Mouse (Mus musculus) liver, embryonic 11.5 days (tissue): ENCODE data around the gene Tspan17. TPM values are rescaled to one million over a fixed set of nuclear protein-coding genes. Genes with fewer than 3 reads are reported as not detected.

Experiments
- ATAC-seq: fragments of 200-750 bp; cut with Nextera tagmentation; replicated peaks from 2 replicates; pipeline ENCODE4 v1.8.0; 2017; ENCODE audit warnings: moderate number of reproducible peaks, mild to moderate bottlenecking, moderate TSS enrichment, moderate library complexity; ENCODE audit not compliant: low FRiP score
- DNase-seq: peaks from one replicate; pipeline ENCODE4 v3.0.0-alpha.2; 2017; ENCODE audit warnings: low spot score
- H3K27ac ChIP-seq: fragments of 300-500 bp; sonication (generic); 2 replicates; pipeline ENCODE4 v1.5.1; 2014; ENCODE audit warnings: mild to moderate bottlenecking, low read depth, low read length, control low read depth
- H3K27me3 ChIP-seq: fragments of 300-500 bp; sonication (generic); replicated peaks from 2 replicates; pipeline ENCODE4 v1.6.1; 2014; ENCODE audit warnings: low read length, mixed read lengths; ENCODE audit not compliant: control insufficient read depth, insufficient read depth
- H3K36me3 ChIP-seq: fragments of 300-500 bp; sonication (generic); 2 replicates; pipeline ENCODE4 v1.6.1; 2014; ENCODE audit warnings: mild to moderate bottlenecking, low read length, moderate library complexity, mixed read lengths; ENCODE audit not compliant: control insufficient read depth, insufficient read depth
- H3K4me1 ChIP-seq: fragments of 300-500 bp; sonication (generic); replicated peaks from 2 replicates; pipeline ENCODE4 v1.6.1; 2014; ENCODE audit warnings: low read length, mixed read lengths; ENCODE audit not compliant: control insufficient read depth, insufficient read depth
- H3K4me2 ChIP-seq: fragments of 300-500 bp; sonication (generic); 2 replicates; pipeline ENCODE4 v1.6.1; 2014; ENCODE audit warnings: mild to moderate bottlenecking, control low read depth, moderate library complexity
- H3K4me3 ChIP-seq: fragments of 300-500 bp; sonication (generic); 2 replicates; pipeline ENCODE4 v1.5.1; 2014; ENCODE audit warnings: low read depth, low read length, control low read depth
- H3K9ac ChIP-seq: fragments of 300-500 bp; sonication (generic); 2 replicates; pipeline ENCODE4 v1.6.1; 2014; ENCODE audit warnings: low read depth, low read length, control low read depth
- H3K9me3 ChIP-seq: fragments of 300-500 bp; sonication (generic); 2 replicates; pipeline ENCODE4 v1.6.1; 2016; ENCODE audit warnings: low read length, inconsistent platforms, mixed read lengths; ENCODE audit not compliant: control insufficient read depth
- WGBS: fragments of 180-500 bp; shearing (Covaris S2); extraction: QIAGEN DNeasy Blood & Tissue Kit; methylation state at CpG from one replicate; pipeline ENCODE4 v1.1.7; 2014; 5-methylcytosine and 5-hydroxymethylcytosine counted together
- polyA plus RNA-seq: library from polyadenylated mRNA; unstranded; fragments of >200 nt; fragmentation: Nextera tagmentation; extraction: Ambion mirVana; gene quantifications from 2 replicates; pipeline ENCODE4 v1.2.1, GENCODE M21; 2014

Gene Tspan17
- polyA plus RNA-seq, 1 experiment from 2014 or later, result 2.6 TPM

DNA sequence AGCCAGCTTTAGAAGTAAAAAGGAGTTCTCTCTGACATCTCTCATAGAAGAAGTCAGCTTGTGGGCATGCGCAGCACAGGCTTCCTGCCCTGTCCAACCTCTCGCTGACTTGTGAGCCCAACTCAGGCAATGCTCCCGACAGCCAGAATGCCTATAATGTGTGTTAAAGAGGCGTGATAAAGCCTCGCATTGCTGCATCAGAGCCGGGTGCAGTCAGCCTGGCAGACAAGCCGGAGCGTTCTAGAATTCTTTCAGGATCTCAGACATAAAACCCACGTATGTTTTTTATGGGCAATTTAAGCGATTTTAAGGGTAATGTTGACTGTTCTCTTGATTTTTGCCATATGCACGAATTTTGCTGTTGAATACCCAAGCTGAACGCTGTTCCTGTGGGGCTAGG, 18.9 kb downstream of the Tspan17 start:
- ATAC-seq, result no peak
- H3K4me1 ChIP-seq, result no peaks in the 10 kb centered on the region
- DNase-seq, result no peak
- H3K9me3 ChIP-seq, result no peaks in the 10 kb centered on the region
- H3K4me2 ChIP-seq, result no peak overlapping the region
- H3K36me3 ChIP-seq, result no peaks in the 10 kb centered on the region
- no peak overlapping the region for H3K4me3 ChIP-seq
- WGBS, result 69% methylated on average over 12 of the region's 12 CpGs
- H3K27ac ChIP-seq, result no peak overlapping the region
- no peak overlapping the region for H3K9ac ChIP-seq
- H3K27me3 ChIP-seq, result peaks cover 11% of the 10 kb centered on the region

DNA sequence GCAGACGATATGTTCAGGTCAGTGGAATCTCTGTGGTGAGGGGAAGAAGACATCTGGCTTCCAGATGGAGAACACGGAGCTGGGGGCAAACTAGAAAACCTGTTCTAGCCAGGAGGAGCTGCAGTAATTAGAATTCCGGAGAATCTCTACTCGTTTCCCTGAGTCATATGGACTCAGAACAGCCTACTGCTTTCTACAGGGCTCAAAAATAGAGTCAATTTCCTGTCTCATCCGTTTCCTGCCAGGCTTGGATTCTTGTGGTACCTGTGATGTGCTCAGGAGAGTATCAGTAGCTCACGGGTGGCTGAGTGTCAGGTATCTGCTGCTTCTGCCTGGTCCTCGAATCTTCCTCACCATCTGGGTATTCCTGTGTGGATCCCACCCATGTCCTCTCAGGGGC, 22.3 kb downstream of the Tspan17 start:
- Histone ChIP-seq H3K27ac (no peak overlapping the region), H3K4me2 (no peak overlapping the region), H3K9me3 (no peaks in the 10 kb centered on the region), H3K4me3 (no peak overlapping the region), H3K4me1 (no peaks in the 10 kb centered on the region), H3K27me3 (no peaks in the 10 kb centered on the region; the same call in 1 of the 2 replicates), H3K9ac (no peak overlapping the region), H3K36me3 (no peaks in the 10 kb centered on the region)
- 55% methylated on average over 7 of the region's 7 CpGs for WGBS
- no peak for ATAC-seq
- no peak for DNase-seq

DNA sequence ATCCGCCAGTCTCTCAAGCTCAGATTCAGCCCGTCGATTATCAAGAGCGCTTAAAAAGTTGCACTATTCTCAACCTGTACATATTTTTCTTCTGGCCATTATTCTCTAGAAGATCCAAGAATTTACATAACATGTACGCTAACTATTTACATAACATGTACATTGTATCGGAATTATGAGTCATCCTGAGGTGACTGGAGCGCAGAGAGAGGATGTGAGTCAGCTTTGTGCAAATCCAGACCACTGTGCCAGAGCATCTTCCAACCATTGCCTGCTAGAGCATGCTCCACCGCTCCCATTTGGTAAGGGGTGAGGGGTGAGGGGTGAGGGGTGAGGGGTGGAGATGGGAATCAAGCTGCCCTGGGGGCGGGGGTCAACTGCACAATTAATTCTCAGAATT, 24.2 kb downstream of the Tspan17 start:
- Histone ChIP-seq H3K9ac (no peak overlapping the region), H3K9me3 (no peaks in the 10 kb centered on the region), H3K36me3 (no peaks in the 10 kb centered on the region), H3K4me2 (no peak overlapping the region), H3K27me3 (no peaks in the 10 kb centered on the region), H3K4me1 (no peaks in the 10 kb centered on the region), H3K4me3 (no peak overlapping the region), H3K27ac (no peak overlapping the region)
- DNase-seq (no peak), ATAC-seq (no peak)
- 87% methylated on average over 9 of the region's 9 CpGs for WGBS

DNA sequence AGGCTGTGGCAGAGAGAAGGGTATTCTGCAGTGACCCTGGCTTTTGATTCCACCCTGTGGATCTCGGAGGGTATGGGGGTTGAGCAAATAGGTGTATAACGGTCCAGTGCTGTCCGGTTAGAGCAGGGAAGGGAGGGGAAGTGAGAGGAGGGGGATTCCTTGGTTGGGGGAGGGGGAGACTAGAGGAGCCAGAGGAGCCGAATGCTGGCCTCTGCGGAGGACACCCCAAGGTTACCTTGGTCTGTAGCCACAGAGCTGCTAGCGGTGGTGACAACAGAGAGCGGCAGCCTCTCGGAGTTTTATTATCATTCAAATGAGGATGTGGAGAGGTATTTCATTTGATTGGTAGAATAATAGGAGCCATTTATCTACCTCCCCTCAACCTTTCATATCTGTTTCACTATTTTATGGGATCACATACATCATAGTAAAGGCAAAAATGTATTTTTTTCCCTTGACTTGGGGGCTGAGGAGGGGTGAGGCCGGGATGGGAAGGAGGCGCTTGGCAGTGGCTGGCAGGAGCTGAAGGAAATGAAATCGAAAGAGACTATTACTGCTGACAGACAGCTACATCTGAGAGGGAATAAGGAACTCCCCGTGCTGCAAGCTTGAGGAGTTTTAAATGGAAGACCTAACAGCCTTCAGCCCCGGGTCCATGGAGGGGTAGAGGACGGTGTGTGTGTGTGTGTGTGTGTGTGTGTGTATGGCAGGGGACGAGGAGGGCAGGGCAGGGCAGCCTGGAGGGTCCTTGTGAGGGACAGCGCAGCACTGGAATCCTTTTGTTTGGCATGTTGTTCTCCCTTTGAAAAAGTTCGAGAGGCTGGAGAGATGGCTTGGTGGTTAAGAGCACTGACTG, 29.4 kb downstream of the Tspan17 start:
- no peak overlapping the region for H3K4me2 ChIP-seq
- no peak for DNase-seq

DNA sequence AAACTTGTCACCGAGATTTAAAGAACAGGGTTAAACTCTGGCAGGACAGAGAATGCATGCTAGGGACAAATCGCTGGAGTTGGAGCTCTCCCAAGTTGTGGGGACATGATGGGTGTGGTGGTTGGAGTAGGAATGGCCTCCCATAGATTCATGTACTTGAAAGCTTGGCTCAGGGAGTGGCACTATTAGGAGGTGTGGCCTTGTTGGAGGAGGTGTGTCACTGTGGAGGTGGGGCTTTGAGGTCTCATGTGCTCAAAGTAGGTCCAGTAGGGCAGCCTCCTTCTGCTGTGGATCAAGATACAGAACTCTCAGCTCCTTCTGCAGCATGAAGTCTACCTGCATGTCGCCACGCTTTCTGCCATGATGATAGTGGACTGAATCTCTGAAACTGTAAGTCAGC, 31.9 kb downstream of the Tspan17 start:
- 80% methylated on average over 4 of the region's 4 CpGs for WGBS
- Histone ChIP-seq H3K9ac (no peak overlapping the region), H3K27ac (no peak overlapping the region), H3K4me3 (no peak overlapping the region), H3K4me2 (no peak overlapping the region), H3K27me3 (peaks cover 5% of the 10 kb centered on the region; the same call in 1 of the 2 replicates), H3K36me3 (no peaks in the 10 kb centered on the region), H3K4me1 (no peaks in the 10 kb centered on the region), H3K9me3 (no peaks in the 10 kb centered on the region)
- DNase-seq (no peak), ATAC-seq (no peak)

More for the DNA sequence above, 29.4 kb downstream of the Tspan17 start:
- WGBS, result 34% methylated on average over 17 of the region's 17 CpGs
- H3K27ac ChIP-seq, result no peak overlapping the region
- no peaks in the 10 kb centered on the region for H3K4me1 ChIP-seq
- H3K36me3 ChIP-seq, result no peaks in the 10 kb centered on the region
- no peak for ATAC-seq
- no peak overlapping the region for H3K9ac ChIP-seq
- H3K27me3 ChIP-seq, result no peaks in the 10 kb centered on the region; the same call in 1 of the 2 replicates
- no peak overlapping the region for H3K4me3 ChIP-seq
- H3K9me3 ChIP-seq, result no peaks in the 10 kb centered on the region

DNA sequence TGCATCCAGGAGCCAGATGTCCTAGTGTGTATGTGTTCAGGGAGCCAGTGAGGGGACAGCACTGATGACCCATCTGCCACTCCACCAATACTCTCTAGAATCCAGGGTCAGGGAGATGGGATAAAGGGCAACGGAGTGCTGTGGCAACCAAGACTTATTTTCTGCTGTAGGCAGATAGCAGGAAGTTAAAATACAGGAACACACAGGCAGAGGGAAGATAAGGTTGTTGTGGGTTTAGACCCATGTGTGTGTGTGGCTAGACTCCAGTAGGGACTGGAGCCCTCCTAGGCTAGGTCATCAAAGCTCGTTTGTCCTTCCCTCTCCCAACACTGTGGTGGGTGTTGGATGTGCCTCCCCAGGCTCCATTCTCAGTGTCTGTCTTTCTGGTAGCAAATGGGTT, 32.8 kb downstream of the Tspan17 start:
- DNase-seq, result no peak
- ATAC-seq, result no peak
- H3K27ac ChIP-seq, result no peak overlapping the region
- H3K9me3 ChIP-seq, result no peaks in the 10 kb centered on the region
- peaks cover 5% of the 10 kb centered on the region; the same call in 1 of the 2 replicates for H3K27me3 ChIP-seq
- no peak overlapping the region for H3K9ac ChIP-seq
- 33% methylated on average over 2 of the region's 2 CpGs for WGBS
- no peak overlapping the region for H3K4me3 ChIP-seq
- H3K36me3 ChIP-seq, result no peaks in the 10 kb centered on the region
- no peak overlapping the region for H3K4me2 ChIP-seq
- no peaks in the 10 kb centered on the region for H3K4me1 ChIP-seq

DNA sequence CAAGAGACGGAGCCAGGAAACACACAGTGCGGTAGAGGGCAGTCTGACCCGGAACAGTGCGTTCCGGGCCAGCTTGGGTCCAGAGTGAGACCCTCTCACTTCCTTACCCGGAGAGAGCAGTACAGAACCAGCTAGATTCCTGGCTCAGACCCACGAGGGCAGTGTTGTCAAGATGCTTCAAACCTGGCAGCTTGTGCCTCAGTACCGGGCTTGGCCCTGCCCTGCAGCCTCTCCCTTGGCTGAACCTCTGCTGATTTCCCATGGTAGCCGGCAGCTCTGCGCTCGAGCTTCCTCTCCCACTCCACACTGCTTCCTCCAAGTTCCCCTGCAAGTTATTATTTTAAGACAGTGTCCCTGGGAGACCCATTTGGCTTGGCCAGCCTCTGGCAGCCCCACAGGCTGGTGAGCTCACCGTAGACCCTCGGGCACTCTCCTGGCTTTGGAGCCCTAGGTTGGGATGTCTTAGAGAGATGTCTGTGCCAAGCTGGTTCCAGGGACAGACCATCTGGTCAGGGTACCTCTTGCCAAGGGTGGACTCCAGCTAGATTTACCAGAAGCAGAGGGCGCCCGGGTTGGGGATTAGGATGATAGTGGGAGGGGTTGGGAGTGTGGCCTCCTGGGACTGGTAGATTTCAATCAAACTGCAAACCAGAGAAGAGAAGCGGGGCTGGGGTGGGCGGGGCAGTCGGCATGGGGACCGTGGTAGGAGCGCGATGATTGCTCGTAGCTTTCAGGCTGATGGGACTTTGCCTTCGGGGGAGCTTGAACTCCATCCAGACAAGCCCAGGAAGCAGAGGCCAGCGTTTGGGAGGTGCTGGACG, 35.1 kb downstream of the Tspan17 start:
- WGBS, result 16% methylated on average over 25 of the region's 25 CpGs

DNA sequence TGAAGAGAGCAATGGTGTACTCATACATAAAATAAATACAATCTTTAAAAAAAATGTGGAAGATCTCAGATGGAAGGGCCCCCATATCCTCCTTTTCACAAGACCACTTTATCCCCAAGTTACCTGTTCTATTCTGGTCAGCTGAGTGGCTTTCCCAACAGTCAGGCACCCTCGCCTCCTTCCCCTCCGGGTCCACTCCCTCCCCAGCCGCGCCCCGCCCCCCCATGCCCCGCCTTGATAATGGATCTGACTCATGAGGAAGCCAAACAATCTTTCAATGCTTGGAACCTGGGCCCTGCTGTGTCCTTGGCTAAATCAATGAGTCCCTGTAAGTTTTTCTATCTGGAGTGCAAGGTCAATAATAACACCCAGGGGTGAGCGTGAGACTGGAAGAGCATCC, 38.8 kb downstream of the Tspan17 start:
- Histone ChIP-seq H3K4me1 (no peaks in the 10 kb centered on the region), H3K27ac (no peak overlapping the region), H3K36me3 (no peaks in the 10 kb centered on the region), H3K4me3 (no peak overlapping the region), H3K9ac (no peak overlapping the region), H3K4me2 (no peak overlapping the region), H3K9me3 (no peaks in the 10 kb centered on the region), H3K27me3 (peaks cover 8% of the 10 kb centered on the region; the same call in 1 of the 2 replicates)
- no peak for ATAC-seq
- WGBS, result 44% methylated on average over 7 of the region's 7 CpGs
- DNase-seq, result no peak

More for the DNA sequence above, 35.1 kb downstream of the Tspan17 start:
- Histone ChIP-seq H3K36me3 (no peaks in the 10 kb centered on the region), H3K4me3 (no peak overlapping the region), H3K27ac (no peak overlapping the region), H3K9ac (no peak overlapping the region), H3K27me3 (peaks cover 7% of the 10 kb centered on the region; the same call in 1 of the 2 replicates), H3K4me2 (peak overlapping the region; percentile 35), H3K9me3 (no peaks in the 10 kb centered on the region), H3K4me1 (no peaks in the 10 kb centered on the region)
- ATAC-seq, result no peak
- no peak for DNase-seq
